Mouse (Mus musculus): ENCODE data around the gene Ndst2.
"Not testable (repeated sequence)": the region's sequence is repeated elsewhere in the genome, so short reads cannot be mapped to it uniquely, and the experiment has no call there.

Gene Ndst2

GRCm38 (mm10) chr14:20738511-20738910 lies 4.1 kb upstream of the Ndst2 start:
- no peak for DNase-seq (ENCODE audit: low spot score in 2 of 2)

- peak; percentile 12 to 19 for DNase-seq (ENCODE audit: low spot score in 2 of 2)
Observed at GRCm38 (mm10) chr14:20737306-20737705, 2.9 kb upstream of the Ndst2 start.

- no peak for DNase-seq (ENCODE audit: low spot score in 2 of 2)
Observed at GRCm38 (mm10) chr14:20735892-20736390, 1.6 kb upstream of the Ndst2 start.

GRCm38 (mm10) chr14:20735052-20735451 lies 690 bp upstream of the Ndst2 start:
- DNase-seq (ENCODE audit: low spot score in 2 of 2), result no peak

- DNase-seq (ENCODE audit: low spot score in 2 of 2), result no peak
Observed at GRCm38 (mm10) chr14:20733041-20733951, 1.1 kb downstream of the Ndst2 start.

- no peak for DNase-seq (ENCODE audit: low spot score in 2 of 2)
Observed at GRCm38 (mm10) chr14:20730853-20731602, 3.3 kb downstream of the Ndst2 start.

- no peak for DNase-seq (ENCODE audit: low spot score in 2 of 2)
Observed at GRCm38 (mm10) chr14:20729871-20730270, 4.5 kb downstream of the Ndst2 start.

- no peak for DNase-seq (ENCODE audit: low spot score in 2 of 2)
Observed at GRCm38 (mm10) chr14:20725660-20726339, 8.6 kb downstream of the Ndst2 start.

GRCm38 (mm10) chr14:20724043-20724442 lies 10.3 kb downstream of the Ndst2 start:
- peak; percentile 21 to 44 for DNase-seq (ENCODE audit: low spot score in 2 of 2)

- no peak for DNase-seq (ENCODE audit: low spot score in 2 of 2)
Observed at GRCm38 (mm10) chr14:20723006-20723405, 11.4 kb downstream of the Ndst2 start.

GRCm38 (mm10) chr14:20721371-20721770 lies 13.0 kb downstream of the Ndst2 start:
- DNase-seq (ENCODE audit: low spot score in 2 of 2), result no peak

GRCm38 (mm10) chr14:20719767-20720166 lies 14.6 kb downstream of the Ndst2 start:
- no peak for DNase-seq (ENCODE audit: low spot score in 2 of 2)

GRCm38 (mm10) chr14:20718443-20718842 lies 15.9 kb downstream of the Ndst2 start:
- DNase-seq (ENCODE audit: low spot score in 2 of 2), result no peak

- DNase-seq (ENCODE audit: low spot score in 2 of 2), result no peak
Observed at GRCm38 (mm10) chr14:20713832-20714231, 20.5 kb downstream of the Ndst2 start.

- peak in 1 of 2 experiments; percentile 19 for DNase-seq (ENCODE audit: low spot score in 2 of 2)
Observed at GRCm38 (mm10) chr14:20708239-20708638, 26.1 kb downstream of the Ndst2 start.

GRCm38 (mm10) chr14:20707201-20708190 lies 26.9 kb downstream of the Ndst2 start, which contains the start of gene Zswim8:
Gene Zswim8 (plus strand): TSS chr14:20707552.
- DNase-seq (ENCODE audit: low spot score in 2 of 2), result peak; percentile 43 to 49

GRCm38 (mm10) chr14:20703461-20703860 lies 30.9 kb downstream of the Ndst2 start:
- DNase-seq (ENCODE audit: low spot score in 2 of 2), result not testable (repeated sequence)

GRCm38 (mm10) chr14:20702741-20703381 lies 31.5 kb downstream of the Ndst2 start, which contains the start of gene Chchd1:
Gene Chchd1 (plus strand): TSS chr14:20703006.
- DNase-seq (ENCODE audit: low spot score in 2 of 2), result peak; percentile 72

GRCm38 (mm10) chr14:20702096-20702740 lies 32.1 kb downstream of the Ndst2 start:
- DNase-seq (ENCODE audit: low spot score in 2 of 2), result no peak
